Mouse (Mus musculus): ENCODE results near the gene St6galnac5. TPM values are rescaled to one million over a fixed set of nuclear protein-coding genes. Genes with fewer than 3 reads are reported as not detected.

Gene St6galnac5
- polyA plus RNA-seq, 1 experiment from 2014 or later = 20.6 TPM

DNA sequence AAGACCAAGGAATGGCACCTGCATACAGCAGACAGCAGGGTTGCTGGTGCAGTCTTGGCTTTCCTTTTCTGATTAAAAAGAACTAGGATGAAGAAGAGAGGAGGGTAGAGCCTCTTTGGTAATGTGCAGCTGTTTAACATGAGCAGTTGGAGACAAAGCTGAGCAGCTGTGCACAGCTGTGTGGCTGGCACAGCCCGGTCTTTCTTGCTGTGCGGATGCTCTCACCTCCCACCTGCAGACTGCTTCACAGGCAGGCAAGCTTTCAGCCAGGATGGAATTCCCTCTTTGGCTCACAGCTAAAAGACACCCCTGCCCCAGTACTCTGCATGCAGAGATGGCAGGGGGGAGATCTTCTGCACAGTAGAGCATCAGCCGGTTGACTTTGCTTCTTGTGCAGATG, 37.3 kb downstream of the St6galnac5 start:
- H3K27me3 ChIP-seq (ENCODE audit: control insufficient read depth, insufficient read depth, low read length) = no peaks in the 10 kb centered on the region
- H3K4me1 ChIP-seq (ENCODE audit: control insufficient read depth, insufficient read depth, low read length) = no peaks in the 10 kb centered on the region
- H3K36me3 ChIP-seq (ENCODE audit: control insufficient read depth, insufficient read depth, low read length) = no peaks in the 10 kb centered on the region
- no peaks in the 10 kb centered on the region for H3K9me3 ChIP-seq (ENCODE audit: control insufficient read depth, low read length)
- DNase-seq = no peak
- no peak for ATAC-seq (ENCODE audit: low FRiP score, low TSS enrichment)
- no peak overlapping the region for H3K4me2 ChIP-seq (ENCODE audit: low read length)
- H3K9ac ChIP-seq (replicated peaks; ENCODE audit: low read length) = no peak overlapping the region
- no peak overlapping the region for H3K27ac ChIP-seq (replicated peaks; ENCODE audit: low read depth, low read length)
- H3K4me3 ChIP-seq (replicated peaks; ENCODE audit: low read depth, low read length) = no peak overlapping the region
- 84% methylated on average over 3 of the region's 3 CpGs for WGBS

- H3K27me3 ChIP-seq (ENCODE audit: control insufficient read depth, insufficient read depth, low read length) = no peaks in the 10 kb centered on the region
- 54% methylated on average over 11 of the region's 11 CpGs for WGBS
- no peaks in the 10 kb centered on the region for H3K9me3 ChIP-seq (ENCODE audit: control insufficient read depth, low read length)
- H3K27ac ChIP-seq (replicated peaks; ENCODE audit: low read depth, low read length) = no peak overlapping the region
- no peaks in the 10 kb centered on the region for H3K36me3 ChIP-seq (ENCODE audit: control insufficient read depth, insufficient read depth, low read length)
- H3K9ac ChIP-seq (replicated peaks; ENCODE audit: low read length) = no peak overlapping the region
- H3K4me2 ChIP-seq (ENCODE audit: low read length) = no peak overlapping the region
- DNase-seq (no peak), ATAC-seq (ENCODE audit: low FRiP score, low TSS enrichment) (no peak)
- no peak overlapping the region for H3K4me3 ChIP-seq (replicated peaks; ENCODE audit: low read depth, low read length)
- no peaks in the 10 kb centered on the region for H3K4me1 ChIP-seq (ENCODE audit: control insufficient read depth, insufficient read depth, low read length)
Measured at GRCm38 (mm10) chr3:152942985-152943384, 39.1 kb downstream of the St6galnac5 start.

DNA sequence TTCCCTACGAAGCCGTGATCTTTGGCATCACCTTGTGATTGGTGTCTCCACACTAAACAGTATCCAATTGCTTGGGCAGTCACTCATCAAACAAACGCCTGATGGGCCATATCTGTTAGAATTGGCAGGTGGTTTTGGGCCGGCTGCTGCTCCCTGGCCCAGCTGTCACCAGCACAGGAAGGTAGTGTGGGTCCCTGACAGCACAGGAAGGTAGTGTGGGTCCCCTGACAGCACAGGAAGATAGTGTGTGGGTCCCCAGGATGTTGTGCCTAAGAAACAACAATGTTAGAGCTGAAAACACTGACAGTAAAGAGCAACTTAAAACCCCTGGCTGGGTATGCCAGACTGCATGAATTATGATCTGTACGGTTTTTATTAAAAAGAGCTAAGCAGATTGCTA, 40.4 kb downstream of the St6galnac5 start:
- no peaks in the 10 kb centered on the region for H3K27me3 ChIP-seq (ENCODE audit: control insufficient read depth, insufficient read depth, low read length)
- no peak overlapping the region for H3K9ac ChIP-seq (replicated peaks; ENCODE audit: low read length)
- H3K36me3 ChIP-seq (ENCODE audit: control insufficient read depth, insufficient read depth, low read length) = no peaks in the 10 kb centered on the region
- WGBS = 89% methylated on average over 5 of the region's 5 CpGs
- H3K4me1 ChIP-seq (ENCODE audit: control insufficient read depth, insufficient read depth, low read length) = no peaks in the 10 kb centered on the region
- DNase-seq (no peak), ATAC-seq (ENCODE audit: low FRiP score, low TSS enrichment) (no peak)
- no peak overlapping the region for H3K4me2 ChIP-seq (ENCODE audit: low read length)
- H3K9me3 ChIP-seq (ENCODE audit: control insufficient read depth, low read length) = no peaks in the 10 kb centered on the region
- H3K4me3 ChIP-seq (replicated peaks; ENCODE audit: low read depth, low read length) = no peak overlapping the region
- no peak overlapping the region for H3K27ac ChIP-seq (replicated peaks; ENCODE audit: low read depth, low read length)

GRCm38 (mm10) chr3:152936313-152936712, 45.7 kb downstream of the St6galnac5 start:
- no peak for DNase-seq
- no peak overlapping the region for H3K9ac ChIP-seq (replicated peaks; ENCODE audit: low read length)

GRCm38 (mm10) chr3:152933737-152934136, 48.3 kb downstream of the St6galnac5 start:
- Histone ChIP-seq H3K4me1 (ENCODE audit: control insufficient read depth, insufficient read depth, low read length) (0 out of 2 replicates have a peak, but pooled peaks cover 4% of the 10 kb centered on the region), H3K27ac (replicated peaks; ENCODE audit: low read depth, low read length) (no peak overlapping the region), H3K27me3 (ENCODE audit: control insufficient read depth, insufficient read depth, low read length) (no peaks in the 10 kb centered on the region), H3K4me2 (ENCODE audit: low read length) (no peak overlapping the region), H3K4me3 (replicated peaks; ENCODE audit: low read depth, low read length) (no peak overlapping the region), H3K9ac (replicated peaks; ENCODE audit: low read length) (no peak overlapping the region), H3K9me3 (ENCODE audit: control insufficient read depth, low read length) (no peaks in the 10 kb centered on the region), H3K36me3 (ENCODE audit: control insufficient read depth, insufficient read depth, low read length) (no peaks in the 10 kb centered on the region)
- 97% methylated on average over 3 of the region's 3 CpGs for WGBS
- no peak for ATAC-seq (ENCODE audit: low FRiP score, low TSS enrichment)
- no peak for DNase-seq

More at GRCm38 (mm10) chr3:152936313-152936712, 45.7 kb downstream of the St6galnac5 start:
- ATAC-seq (ENCODE audit: low FRiP score, low TSS enrichment) = no peak
- H3K27me3 ChIP-seq (ENCODE audit: control insufficient read depth, insufficient read depth, low read length) = no peaks in the 10 kb centered on the region
- H3K27ac ChIP-seq (replicated peaks; ENCODE audit: low read depth, low read length) = no peak overlapping the region
- no peaks in the 10 kb centered on the region for H3K36me3 ChIP-seq (ENCODE audit: control insufficient read depth, insufficient read depth, low read length)
- WGBS = 90% methylated on average over 3 of the region's 3 CpGs
- no peak overlapping the region for H3K4me3 ChIP-seq (replicated peaks; ENCODE audit: low read depth, low read length)
- no peaks in the 10 kb centered on the region for H3K9me3 ChIP-seq (ENCODE audit: control insufficient read depth, low read length)
- no peaks in the 10 kb centered on the region for H3K4me1 ChIP-seq (ENCODE audit: control insufficient read depth, insufficient read depth, low read length)
- no peak overlapping the region for H3K4me2 ChIP-seq (ENCODE audit: low read length)

DNA sequence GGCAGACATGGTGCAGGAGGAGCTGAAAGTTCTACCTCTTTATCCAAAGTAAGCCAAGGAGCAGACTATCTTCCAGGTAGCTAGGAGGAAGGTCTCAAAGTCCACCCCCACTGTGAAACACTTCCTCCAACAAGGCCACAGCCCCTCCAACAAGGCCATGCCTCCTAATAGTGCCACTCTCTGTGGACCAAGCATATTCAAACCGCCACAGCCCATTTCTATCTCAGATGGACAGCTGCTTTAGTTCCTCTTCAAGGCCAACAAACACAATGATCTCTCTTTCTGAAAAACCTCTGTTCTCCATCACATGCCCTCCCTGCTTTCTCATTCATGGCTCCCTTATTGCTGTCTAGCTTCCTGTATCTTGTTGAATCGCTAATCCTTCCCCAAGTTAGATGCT, 49.5 kb downstream of the St6galnac5 start:
- no peak for DNase-seq
- WGBS = 87% methylated on average over 2 of the region's 2 CpGs
- Histone ChIP-seq H3K27ac (replicated peaks; ENCODE audit: low read depth, low read length) (no peak overlapping the region), H3K9me3 (ENCODE audit: control insufficient read depth, low read length) (no peaks in the 10 kb centered on the region), H3K9ac (replicated peaks; ENCODE audit: low read length) (no peak overlapping the region), H3K27me3 (ENCODE audit: control insufficient read depth, insufficient read depth, low read length) (no peaks in the 10 kb centered on the region), H3K36me3 (ENCODE audit: control insufficient read depth, insufficient read depth, low read length) (no peaks in the 10 kb centered on the region), H3K4me3 (replicated peaks; ENCODE audit: low read depth, low read length) (no peak overlapping the region), H3K4me2 (ENCODE audit: low read length) (no peak overlapping the region), H3K4me1 (ENCODE audit: control insufficient read depth, insufficient read depth, low read length) (0 out of 2 replicates have a peak, but pooled peaks cover 6% of the 10 kb centered on the region)
- no peak for ATAC-seq (ENCODE audit: low FRiP score, low TSS enrichment)

- Histone ChIP-seq H3K27me3 (ENCODE audit: control insufficient read depth, insufficient read depth, low read length) (no peaks in the 10 kb centered on the region), H3K4me1 (ENCODE audit: control insufficient read depth, insufficient read depth, low read length) (0 out of 2 replicates have a peak, but pooled peaks cover 10% of the 10 kb centered on the region), H3K9ac (replicated peaks; ENCODE audit: low read length) (no peak overlapping the region), H3K4me3 (replicated peaks; ENCODE audit: low read depth, low read length) (no peak overlapping the region), H3K9me3 (ENCODE audit: control insufficient read depth, low read length) (no peaks in the 10 kb centered on the region), H3K27ac (replicated peaks; ENCODE audit: low read depth, low read length) (no peak overlapping the region), H3K4me2 (ENCODE audit: low read length) (no peak overlapping the region), H3K36me3 (ENCODE audit: control insufficient read depth, insufficient read depth, low read length) (no peaks in the 10 kb centered on the region)
- DNase-seq (no peak), ATAC-seq (ENCODE audit: low FRiP score, low TSS enrichment) (no peak)
- WGBS = 66% methylated on average over 4 of the region's 4 CpGs
Measured at GRCm38 (mm10) chr3:152932096-152932495, 50.0 kb downstream of the St6galnac5 start.

GRCm38 (mm10) chr3:152931354-152931753, 50.7 kb downstream of the St6galnac5 start:
- DNase-seq (no peak), ATAC-seq (ENCODE audit: low FRiP score, low TSS enrichment) (no peak)
- Histone ChIP-seq H3K27ac (replicated peaks; ENCODE audit: low read depth, low read length) (no peak overlapping the region), H3K4me2 (ENCODE audit: low read length) (no peak overlapping the region), H3K4me3 (replicated peaks; ENCODE audit: low read depth, low read length) (no peak overlapping the region), H3K36me3 (ENCODE audit: control insufficient read depth, insufficient read depth, low read length) (no peaks in the 10 kb centered on the region), H3K27me3 (ENCODE audit: control insufficient read depth, insufficient read depth, low read length) (no peaks in the 10 kb centered on the region), H3K9me3 (ENCODE audit: control insufficient read depth, low read length) (no peaks in the 10 kb centered on the region), H3K4me1 (ENCODE audit: control insufficient read depth, insufficient read depth, low read length) (0 out of 2 replicates have a peak, but pooled peaks cover 11% of the 10 kb centered on the region), H3K9ac (replicated peaks; ENCODE audit: low read length) (no peak overlapping the region)
- WGBS = 87% methylated on average over 3 of the region's 3 CpGs

GRCm38 (mm10) chr3:152929788-152930281, 52.2 kb downstream of the St6galnac5 start:
- H3K4me2 ChIP-seq (ENCODE audit: low read length) = no peak overlapping the region
- ATAC-seq (ENCODE audit: low FRiP score, low TSS enrichment) (no peak), DNase-seq (no peak)
- no peak overlapping the region for H3K4me3 ChIP-seq (replicated peaks; ENCODE audit: low read depth, low read length)
- no peaks in the 10 kb centered on the region for H3K27me3 ChIP-seq (ENCODE audit: control insufficient read depth, insufficient read depth, low read length)
- 87% methylated on average over 7 of the region's 7 CpGs for WGBS
- H3K9me3 ChIP-seq (ENCODE audit: control insufficient read depth, low read length) = no peaks in the 10 kb centered on the region
- H3K36me3 ChIP-seq (ENCODE audit: control insufficient read depth, insufficient read depth, low read length) = no peaks in the 10 kb centered on the region
- H3K27ac ChIP-seq (replicated peaks; ENCODE audit: low read depth, low read length) = no peak overlapping the region
- H3K9ac ChIP-seq (replicated peaks; ENCODE audit: low read length) = no peak overlapping the region
- 0 out of 2 replicates have a peak, but pooled peaks cover 11% of the 10 kb centered on the region for H3K4me1 ChIP-seq (ENCODE audit: control insufficient read depth, insufficient read depth, low read length)
